Mouse (Mus musculus): Measurements from ENCODE around the gene Dlx6.

Gene Dlx6

GRCm38 (mm10) chr6:6915526-6915915 is 52.4 kb downstream of the Dlx6 start:
- in situ Hi-C loops (cut with MboI, MseI): no loop called here

GRCm38 (mm10) chr6:6917334-6917733 is 54.2 kb downstream of the Dlx6 start:
- in situ Hi-C loops (cut with MboI, MseI): no loop called here
